Mouse (Mus musculus): ENCODE measurements around the gene Cenpx. TPM values are rescaled to one million over a fixed set of nuclear protein-coding genes. Genes with fewer than 3 reads are reported as not detected.
A peak's percentile ranks its signal among the peaks of the same experiment; 100 is the strongest.

Cenpx gene
- polyA plus RNA-seq, 1 experiment from 2014 or later = 163 TPM

DNA sequence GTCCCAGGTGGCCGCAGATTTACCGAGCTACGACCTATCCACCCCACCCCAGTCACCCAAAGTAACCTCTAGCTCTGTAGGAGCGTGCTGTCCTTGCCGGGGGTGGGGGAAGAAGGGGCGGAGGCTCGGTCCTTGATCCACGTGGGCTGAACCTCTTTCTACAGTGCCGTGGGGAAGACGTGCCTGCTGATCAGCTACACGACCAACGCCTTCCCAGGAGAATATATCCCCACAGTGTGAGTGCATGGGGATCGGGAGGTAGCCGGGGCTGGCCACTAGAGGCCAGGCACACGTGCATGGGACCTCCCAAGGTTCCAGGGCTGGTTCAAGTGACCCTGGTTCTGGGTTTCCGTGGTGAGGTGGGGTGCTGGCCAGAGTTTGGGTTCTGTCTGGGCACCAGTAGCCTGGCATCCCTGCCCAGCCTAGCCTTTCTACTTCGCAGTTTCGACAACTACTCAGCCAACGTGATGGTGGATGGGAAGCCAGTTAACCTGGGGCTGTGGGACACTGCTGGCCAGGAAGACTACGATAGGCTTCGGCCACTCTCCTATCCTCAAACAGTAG is 8.6 kb upstream of the Cenpx start:
- H3K9me3 ChIP-seq = no peaks in the 10 kb centered on the region
- peaks cover 20% of the 10 kb centered on the region for H3K36me3 ChIP-seq
- H3K27me3 ChIP-seq (replicated peaks) = no peaks in the 10 kb centered on the region
- H3K4me1 ChIP-seq (replicated peaks) = peaks cover 22% of the 10 kb centered on the region
- ATAC-seq = peak; percentile 27; the same call in 1 of the 2 replicates
- WGBS = 17% methylated on average over 21 of the region's 21 CpGs
- peak overlapping the region; percentile 73 for H3K9ac ChIP-seq
- peak overlapping the region; percentile 98 for H3K4me2 ChIP-seq (replicated peaks)
- peak overlapping the region; percentile 23; the same call in 1 of the 2 replicates for H3K27ac ChIP-seq
- peak overlapping the region; percentile 58 for H3K4me3 ChIP-seq (replicated peaks)

DNA sequence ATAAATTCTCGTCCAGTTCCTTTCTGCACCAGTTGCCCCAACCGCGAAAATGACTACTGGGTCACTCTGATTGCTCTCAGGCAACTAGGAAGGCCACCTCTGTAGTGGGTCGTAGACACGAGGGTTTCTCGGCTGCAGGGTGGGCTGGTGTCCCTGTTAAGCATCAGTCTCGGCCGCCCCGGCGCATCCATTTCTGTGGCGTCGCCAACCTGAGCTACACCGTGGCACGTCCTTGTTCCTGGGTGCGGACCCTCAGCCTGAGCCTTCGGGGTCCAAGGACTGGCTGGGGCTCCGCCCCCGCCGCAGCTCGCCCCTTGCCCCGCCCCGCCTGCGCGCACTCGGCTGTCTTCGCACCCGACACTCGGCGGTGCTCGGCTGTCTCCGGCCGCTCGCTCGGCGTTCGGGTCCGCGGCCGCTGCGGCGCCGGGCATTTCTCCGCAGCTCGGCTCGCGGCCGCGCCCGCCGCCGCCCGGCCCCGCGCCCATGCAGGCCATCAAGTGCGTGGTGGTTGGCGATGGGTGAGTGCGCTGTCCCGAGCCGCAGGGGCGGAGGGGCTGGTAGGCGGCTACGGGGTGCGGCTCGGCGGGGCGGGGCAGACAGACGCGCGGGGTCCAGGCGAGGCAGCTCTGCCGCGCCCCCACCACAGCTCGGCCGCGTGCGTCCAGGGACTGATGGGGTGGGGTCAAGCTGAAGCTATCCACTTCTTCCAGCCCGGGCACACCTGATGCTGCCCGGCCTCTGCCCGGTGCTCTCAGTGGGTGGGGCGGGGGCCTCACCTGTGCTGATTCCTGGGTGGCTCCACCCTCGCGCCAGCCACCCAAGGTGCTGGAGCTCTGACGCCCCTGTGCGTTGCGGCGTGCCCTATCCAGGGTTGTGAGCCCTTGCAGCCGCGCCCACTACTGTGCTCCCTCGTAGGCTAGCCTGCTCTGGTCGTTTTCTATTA is 7.9 kb upstream of the Cenpx start, which contains the start of gene Rac3:
Rac3 (plus strand) TSS at position 347 of the 943 bp plus-strand sequence.
- Histone ChIP-seq H3K9ac (peak within 1 kb of the TSS; percentile 73), H3K4me2 (replicated peaks) (peak within 1 kb of the TSS; percentile 98), H3K36me3 (peaks cover 26% of the 10 kb centered on the region), H3K27me3 (replicated peaks) (no peaks in the 10 kb centered on the region), H3K9me3 (no peaks in the 10 kb centered on the region), H3K27ac (peak within 1 kb of the TSS; percentile 23; the same call in 1 of the 2 replicates), H3K4me3 (replicated peaks) (peak within 1 kb of the TSS; percentile 58), H3K4me1 (replicated peaks) (peaks cover 21% of the 10 kb centered on the region)
- ATAC-seq = peak; percentile 85
- under 1% methylated on average over 83 of the region's 90 CpGs for WGBS

DNA sequence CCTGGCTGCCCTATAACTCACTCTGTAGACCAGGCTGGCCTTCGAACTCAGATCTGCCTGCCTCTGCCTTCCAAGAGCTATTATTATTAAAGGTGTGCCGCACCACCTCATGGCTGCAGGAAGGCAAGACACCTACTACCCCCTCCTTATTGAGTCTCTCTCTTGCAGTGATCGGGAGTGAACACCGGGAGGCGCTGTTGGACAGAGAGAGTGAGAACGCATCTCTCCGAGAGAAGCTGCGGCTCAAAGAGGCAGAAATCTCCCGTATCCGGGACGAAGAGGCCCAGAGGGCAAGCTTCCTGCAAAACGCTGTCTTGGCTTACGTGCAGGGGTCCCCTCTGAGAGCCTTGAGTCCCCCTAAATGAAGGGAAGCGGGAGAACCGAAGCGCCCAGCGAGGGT is 6.9 kb upstream of the Cenpx start:
- Histone ChIP-seq H3K27ac (no peak overlapping the region), H3K36me3 (peaks cover 31% of the 10 kb centered on the region), H3K4me2 (replicated peaks) (peak overlapping the region; percentile 98), H3K4me3 (replicated peaks) (peak overlapping the region; percentile 58), H3K9ac (peak overlapping the region; percentile 73; the same call in 1 of the 2 replicates), H3K27me3 (replicated peaks) (no peaks in the 10 kb centered on the region), H3K9me3 (no peaks in the 10 kb centered on the region), H3K4me1 (replicated peaks) (peaks cover 18% of the 10 kb centered on the region)
- ATAC-seq = peak; percentile 29
- WGBS = 11% methylated on average over 17 of the region's 17 CpGs

DNA sequence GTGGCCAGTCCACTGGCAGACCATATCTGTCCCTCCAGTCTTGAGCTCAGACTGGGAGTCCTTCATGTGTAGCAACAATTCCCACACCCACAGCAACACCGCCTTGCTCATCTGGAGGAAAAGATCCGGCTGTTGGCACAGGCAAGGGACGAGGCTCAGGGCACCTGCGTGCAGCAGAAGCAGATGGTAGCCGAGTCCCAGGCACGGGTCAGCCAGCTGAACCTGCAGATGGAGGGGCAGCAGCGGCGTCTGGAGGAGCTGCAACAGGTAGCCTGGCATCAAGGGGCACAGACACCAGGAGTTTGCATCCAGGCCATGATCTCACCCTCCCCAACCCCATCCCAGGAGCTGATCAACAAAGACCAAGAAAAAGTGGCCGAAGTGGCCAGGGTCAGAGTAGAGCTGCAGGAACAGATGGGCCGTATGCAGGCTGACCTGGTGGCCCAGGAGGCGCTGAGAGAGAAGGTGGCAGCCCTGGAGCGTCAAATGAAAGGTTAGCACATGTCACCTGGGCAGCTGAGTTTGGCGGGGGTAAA is 6.4 kb upstream of the Cenpx start:
- Histone ChIP-seq H3K27ac (no peak overlapping the region), H3K27me3 (replicated peaks) (no peaks in the 10 kb centered on the region), H3K9ac (no peak overlapping the region), H3K4me3 (replicated peaks) (no peak overlapping the region), H3K4me1 (replicated peaks) (peaks cover 22% of the 10 kb centered on the region), H3K36me3 (peaks cover 34% of the 10 kb centered on the region), H3K4me2 (replicated peaks) (no peak overlapping the region), H3K9me3 (no peaks in the 10 kb centered on the region)
- WGBS = 91% methylated on average over 13 of the region's 13 CpGs
- no peak for ATAC-seq

DNA sequence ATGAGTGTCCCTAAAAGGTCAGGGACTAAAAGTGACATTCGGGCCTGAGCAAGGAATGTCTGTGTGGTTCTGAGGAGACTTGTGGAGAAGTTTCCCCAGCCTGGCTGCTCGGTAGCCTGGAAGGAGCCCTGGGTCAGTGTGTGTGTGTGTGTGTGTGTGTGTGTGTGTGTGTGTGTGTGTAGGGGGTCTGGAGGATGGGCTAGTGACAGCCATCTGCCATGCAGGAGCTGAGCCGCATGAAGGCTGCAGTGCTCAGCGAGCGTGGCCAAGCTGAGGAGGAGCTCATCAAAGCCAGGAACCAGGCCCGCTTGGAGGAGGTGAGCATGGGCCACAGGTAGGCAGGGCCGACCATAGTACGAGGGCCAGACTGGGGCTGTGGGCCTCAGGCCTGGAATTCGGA is 5.7 kb upstream of the Cenpx start:
- Histone ChIP-seq H3K9ac (no peak overlapping the region), H3K27me3 (replicated peaks) (no peaks in the 10 kb centered on the region), H3K9me3 (no peaks in the 10 kb centered on the region), H3K4me3 (replicated peaks) (no peak overlapping the region), H3K27ac (no peak overlapping the region), H3K4me2 (replicated peaks) (no peak overlapping the region), H3K36me3 (peaks cover 34% of the 10 kb centered on the region), H3K4me1 (replicated peaks) (peaks cover 29% of the 10 kb centered on the region)
- 86% methylated on average over 9 of the region's 9 CpGs for WGBS
- ATAC-seq = no peak

DNA sequence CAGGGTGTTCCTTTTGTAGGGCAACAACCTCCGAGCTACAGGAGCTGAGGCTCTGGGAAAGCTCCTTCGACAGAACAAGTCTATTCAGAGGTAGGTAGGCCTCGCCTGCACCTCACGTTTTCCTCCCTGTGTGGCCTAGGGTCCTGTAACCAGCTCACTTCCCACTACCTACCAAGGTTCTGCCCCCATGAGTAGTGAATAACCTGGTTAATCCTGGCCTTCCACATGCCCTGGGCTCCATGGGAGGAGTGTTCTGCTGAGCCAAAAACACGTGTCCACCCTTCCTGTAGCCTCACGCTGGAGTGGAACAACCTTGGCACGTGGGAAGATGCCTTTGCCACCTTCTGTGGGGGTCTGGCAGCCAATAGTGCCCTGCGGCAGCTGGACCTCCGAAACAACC is 1.6 kb upstream of the Cenpx start:
- no peak for ATAC-seq
- H3K9me3 ChIP-seq = no peaks in the 10 kb centered on the region
- H3K4me2 ChIP-seq (replicated peaks) = peak overlapping the region; percentile 93
- peaks cover 25% of the 10 kb centered on the region for H3K4me1 ChIP-seq (replicated peaks)
- no peaks in the 10 kb centered on the region for H3K27me3 ChIP-seq (replicated peaks)
- WGBS = 89% methylated on average over 9 of the region's 9 CpGs
- no peak overlapping the region for H3K27ac ChIP-seq
- peak overlapping the region; percentile 61 for H3K9ac ChIP-seq
- H3K36me3 ChIP-seq = peaks cover 38% of the 10 kb centered on the region
- no peak overlapping the region for H3K4me3 ChIP-seq (replicated peaks)

DNA sequence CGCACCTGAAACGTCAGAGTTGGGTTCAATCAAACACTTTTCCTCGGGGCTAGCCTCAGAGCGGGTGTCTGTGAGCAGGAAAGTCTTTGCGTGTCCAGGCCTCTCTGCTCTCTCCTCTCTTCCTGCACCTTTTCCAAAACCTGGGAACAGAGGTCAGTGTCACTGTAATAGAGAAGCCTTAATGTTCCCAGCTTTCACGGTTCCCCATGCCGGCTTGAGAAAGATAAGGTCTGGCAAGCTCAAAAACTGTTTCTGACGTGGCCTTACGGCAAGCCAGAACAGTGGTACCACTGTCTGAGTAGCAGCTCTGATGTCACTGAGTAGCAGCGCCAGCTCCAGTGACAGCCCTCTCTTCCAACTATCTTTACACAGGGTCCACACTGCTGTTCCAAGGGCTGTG is 1.0 kb upstream of the Cenpx start:
- Histone ChIP-seq H3K4me3 (replicated peaks) (peak overlapping the region; percentile 70), H3K9ac (peak overlapping the region; percentile 61), H3K27me3 (replicated peaks) (no peaks in the 10 kb centered on the region), H3K27ac (no peak overlapping the region), H3K4me2 (replicated peaks) (peak overlapping the region; percentile 93), H3K4me1 (replicated peaks) (peaks cover 29% of the 10 kb centered on the region), H3K36me3 (peaks cover 38% of the 10 kb centered on the region), H3K9me3 (no peaks in the 10 kb centered on the region)
- no peak for ATAC-seq
- 40% methylated on average over 10 of the region's 10 CpGs for WGBS

DNA sequence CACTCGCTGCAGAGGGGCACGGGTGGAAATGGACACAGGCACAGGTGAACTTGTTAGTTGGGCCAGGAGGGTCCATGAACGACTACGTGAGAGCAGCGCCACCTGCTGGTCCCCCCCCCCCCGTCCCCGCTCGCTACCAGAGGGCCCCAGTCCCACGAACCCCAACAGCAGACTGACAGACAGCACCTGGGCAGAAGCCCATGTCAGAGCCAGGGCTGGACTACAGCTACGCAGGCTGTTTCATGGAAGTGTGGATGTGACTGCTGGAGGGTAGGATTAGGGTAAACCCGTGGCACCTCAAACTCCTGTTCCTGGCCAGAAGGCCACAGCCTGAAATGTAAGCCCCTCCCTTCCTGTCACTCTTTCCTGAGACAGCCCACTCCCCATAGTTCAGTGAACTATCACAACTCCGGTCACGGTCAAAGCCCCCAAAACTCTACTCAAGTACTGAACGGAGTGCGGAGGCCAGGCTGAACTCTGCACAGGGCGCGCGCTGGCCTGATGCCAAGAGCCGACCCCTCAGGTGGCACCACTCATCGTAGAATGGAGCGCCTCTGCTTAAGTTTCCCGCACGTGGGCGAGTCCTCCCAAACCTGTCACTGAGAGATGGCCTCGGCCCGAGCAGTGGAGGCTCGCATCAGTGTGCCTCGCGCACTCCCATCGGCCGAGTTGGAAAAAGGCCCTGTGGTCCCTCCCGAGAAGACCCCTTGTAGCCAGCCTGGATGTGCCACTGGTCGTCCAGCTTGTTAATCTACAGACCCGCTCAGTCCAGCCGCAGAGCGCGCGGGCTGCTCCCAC is 568 bp downstream of the Cenpx start:
- no peaks in the 10 kb centered on the region for H3K9me3 ChIP-seq
- no peaks in the 10 kb centered on the region for H3K27me3 ChIP-seq (replicated peaks)
- H3K4me1 ChIP-seq (replicated peaks) = peaks cover 39% of the 10 kb centered on the region
- ATAC-seq = peak; percentile 38
- H3K36me3 ChIP-seq = peaks cover 29% of the 10 kb centered on the region
- under 1% methylated on average over 37 of the region's 38 CpGs for WGBS
- H3K27ac ChIP-seq = peak overlapping the region; percentile 72
- H3K9ac ChIP-seq = peak overlapping the region; percentile 70
- peak overlapping the region; percentile 93 for H3K4me2 ChIP-seq (replicated peaks)
- H3K4me3 ChIP-seq (replicated peaks) = peak overlapping the region; percentile 70

DNA sequence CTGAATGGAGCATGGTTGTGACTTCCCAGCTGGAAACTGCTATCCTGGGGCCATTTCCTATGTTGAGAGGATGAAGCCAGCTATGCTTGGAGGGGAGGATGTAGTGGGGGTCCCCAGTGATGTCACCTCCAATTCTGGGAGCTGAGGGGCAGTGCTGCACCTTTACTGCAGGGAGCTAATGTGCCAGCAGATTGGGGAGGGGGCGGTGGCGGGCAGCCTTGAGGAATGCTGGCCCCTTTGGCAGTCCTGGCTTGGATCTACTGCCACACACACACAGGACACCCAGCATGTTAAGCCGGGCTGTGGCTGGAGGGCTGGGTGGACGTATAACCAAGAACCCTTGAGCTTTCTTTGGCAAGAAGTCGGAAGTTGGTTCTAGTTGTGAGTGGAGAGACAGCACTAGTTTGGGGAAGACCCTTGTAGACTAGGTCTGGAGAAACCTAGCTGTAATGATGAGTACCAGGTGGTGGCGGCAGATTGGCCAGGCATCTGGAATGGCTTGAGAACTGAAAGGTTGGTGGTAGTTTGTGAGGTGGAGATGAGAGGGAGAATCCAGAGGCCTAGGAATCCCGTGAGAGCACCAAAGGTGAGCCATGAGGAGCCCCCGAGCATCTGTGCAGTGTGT is 1.4 kb downstream of the Cenpx start:
- no peak for ATAC-seq
- Histone ChIP-seq H3K27me3 (replicated peaks) (no peaks in the 10 kb centered on the region), H3K9ac (peak overlapping the region; percentile 70; the same call in 1 of the 2 replicates), H3K4me2 (replicated peaks) (peak overlapping the region; percentile 93), H3K4me1 (replicated peaks) (peaks cover 45% of the 10 kb centered on the region), H3K4me3 (replicated peaks) (no peak overlapping the region), H3K9me3 (no peaks in the 10 kb centered on the region), H3K27ac (no peak overlapping the region), H3K36me3 (peaks cover 20% of the 10 kb centered on the region)
- 62% methylated on average over 8 of the region's 8 CpGs for WGBS

DNA sequence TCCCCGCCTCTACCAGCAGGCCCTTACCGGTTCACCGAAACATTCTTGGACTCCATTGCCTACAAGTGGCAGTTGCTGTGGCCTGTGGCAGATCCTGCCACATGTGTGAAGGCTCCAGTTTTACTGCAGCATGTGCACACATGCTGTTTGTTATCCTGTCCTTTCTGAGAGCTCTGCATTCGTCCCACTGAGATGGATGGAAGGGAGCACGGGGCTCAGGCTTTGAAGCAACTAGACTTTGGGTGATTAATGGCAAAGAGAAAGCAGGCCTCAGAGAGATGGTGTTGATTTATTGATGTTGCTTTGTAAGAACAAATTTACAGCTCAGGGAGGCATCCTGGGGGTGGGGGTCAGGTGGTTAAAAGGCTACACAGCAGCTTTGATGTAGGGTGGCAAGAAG is 2.9 kb downstream of the Cenpx start:
- Histone ChIP-seq H3K27me3 (replicated peaks) (no peaks in the 10 kb centered on the region), H3K9ac (no peak overlapping the region), H3K4me3 (replicated peaks) (no peak overlapping the region), H3K4me2 (replicated peaks) (no peak overlapping the region), H3K4me1 (replicated peaks) (peaks cover 54% of the 10 kb centered on the region), H3K9me3 (no peaks in the 10 kb centered on the region), H3K36me3 (peaks cover 12% of the 10 kb centered on the region; the same call in 1 of the 2 replicates), H3K27ac (no peak overlapping the region)
- no peak for ATAC-seq
- 44% methylated on average over 5 of the region's 5 CpGs for WGBS

DNA sequence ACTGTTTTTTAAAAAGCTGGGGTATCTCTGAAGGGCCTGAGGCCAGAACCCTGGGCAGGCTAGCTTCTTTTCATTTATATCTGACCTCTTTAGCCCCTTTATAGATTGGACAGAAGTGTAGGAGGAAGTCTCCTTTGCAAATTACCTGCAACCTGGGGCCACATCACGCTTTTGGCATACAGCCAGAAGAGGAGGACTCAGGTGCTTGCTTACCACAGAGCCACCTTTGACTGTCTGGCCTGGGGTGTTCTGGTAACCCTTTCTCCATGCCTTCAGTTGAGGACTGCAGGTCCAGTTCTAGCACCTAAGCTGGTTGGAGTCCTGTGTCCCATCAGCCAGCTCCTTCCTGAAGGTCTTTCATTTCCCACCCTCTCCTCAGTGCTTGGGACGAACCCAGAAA is 4.0 kb downstream of the Cenpx start:
- H3K36me3 ChIP-seq = peaks cover 7% of the 10 kb centered on the region; the same call in 1 of the 2 replicates
- H3K27ac ChIP-seq = peak overlapping the region; percentile 68
- H3K4me1 ChIP-seq (replicated peaks) = peaks cover 56% of the 10 kb centered on the region

More for the DNA sequence above, 4.0 kb downstream of the Cenpx start:
- H3K9ac ChIP-seq = no peak overlapping the region
- WGBS = 69% methylated on average over 2 of the region's 2 CpGs
- H3K4me2 ChIP-seq (replicated peaks) = no peak overlapping the region
- H3K27me3 ChIP-seq (replicated peaks) = no peaks in the 10 kb centered on the region
- ATAC-seq = no peak
- no peaks in the 10 kb centered on the region for H3K9me3 ChIP-seq
- no peak overlapping the region for H3K4me3 ChIP-seq (replicated peaks)
